Mouse (Mus musculus): Measurements from ENCODE around the gene Slc12a9. TPM values are rescaled to one million over a fixed set of nuclear protein-coding genes. Genes with fewer than 3 reads are reported as not detected.
"Not testable (repeated sequence)": the region's sequence is repeated elsewhere in the genome, so short reads cannot be mapped to it uniquely, and the experiment has no call there.

The Slc12a9 gene
- polyA plus RNA-seq, 1 experiment from 2014 or later = 25.1 TPM

DNA sequence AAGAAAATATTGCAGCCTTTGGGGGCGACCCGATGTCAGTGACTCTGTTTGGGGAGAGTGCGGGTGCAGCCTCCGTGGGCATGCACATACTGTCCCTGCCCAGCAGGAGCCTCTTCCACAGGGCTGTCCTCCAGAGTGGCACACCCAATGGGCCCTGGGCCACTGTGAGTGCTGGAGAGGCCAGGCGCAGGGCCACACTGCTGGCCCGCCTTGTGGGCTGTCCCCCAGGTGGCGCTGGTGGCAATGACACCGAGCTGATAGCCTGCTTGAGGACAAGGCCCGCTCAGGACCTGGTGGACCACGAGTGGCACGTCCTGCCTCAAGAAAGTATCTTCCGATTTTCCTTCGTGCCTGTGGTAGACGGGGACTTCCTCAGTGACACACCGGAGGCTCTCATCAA, 42.7 kb downstream of the Slc12a9 start:
- H3K27ac ChIP-seq = no peak overlapping the region
- H3K36me3 ChIP-seq = peaks cover 8% of the 10 kb centered on the region
- WGBS = 22% methylated on average over 15 of the region's 15 CpGs
- H3K9me3 ChIP-seq = no peaks in the 10 kb centered on the region
- 0 out of 2 replicates have a peak overlapping the region, but pooled peaks have one; percentile 6 for H3K4me2 ChIP-seq (replicated peaks)
- no peak overlapping the region for H3K4me3 ChIP-seq
- H3K27me3 ChIP-seq (replicated peaks) = peaks cover 52% of the 10 kb centered on the region
- H3K9ac ChIP-seq = 0 out of 2 replicates have a peak overlapping the region, but pooled peaks have one; percentile 5
- peaks cover 49% of the 10 kb centered on the region for H3K4me1 ChIP-seq
- no peak for ATAC-seq (ENCODE audit: low FRiP score, low read depth)

DNA sequence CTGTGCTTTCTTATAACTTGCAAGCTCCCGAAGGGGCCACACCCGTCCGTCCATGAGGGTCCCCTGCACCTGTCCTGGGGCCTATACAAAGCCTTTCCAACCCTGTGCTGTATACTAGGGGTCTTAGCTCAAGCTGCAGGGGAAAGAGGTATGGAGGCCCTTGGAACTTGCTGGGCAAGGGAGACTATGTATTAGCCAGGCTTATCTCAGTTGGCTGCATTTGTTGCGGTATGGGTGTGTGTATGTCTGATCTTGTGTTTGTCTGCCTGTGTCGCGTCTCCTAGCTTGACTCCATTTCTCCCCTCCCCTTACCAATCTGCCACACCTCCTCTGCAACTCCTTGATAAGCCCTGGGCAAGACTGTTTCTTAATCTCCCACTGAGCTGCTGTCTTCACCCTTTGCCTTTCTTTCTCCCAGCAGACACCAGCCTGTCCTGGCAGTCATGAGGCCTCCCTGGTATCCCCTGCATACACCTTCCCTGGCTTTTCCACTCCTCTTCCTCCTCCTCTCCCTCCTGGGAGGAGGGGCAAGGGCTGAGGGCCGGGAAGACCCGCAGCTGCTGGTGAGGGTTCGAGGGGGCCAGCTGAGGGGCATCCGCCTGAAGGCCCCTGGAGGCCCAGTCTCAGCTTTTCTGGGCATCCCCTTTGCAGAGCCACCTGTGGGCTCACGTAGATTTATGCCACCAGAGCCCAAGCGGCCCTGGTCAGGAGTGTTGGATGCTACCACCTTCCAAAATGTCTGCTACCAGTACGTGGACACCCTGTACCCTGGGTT, 43.6 kb downstream of the Slc12a9 start:
- Histone ChIP-seq H3K27me3 (replicated peaks) (peaks cover 52% of the 10 kb centered on the region), H3K4me3 (peak overlapping the region; percentile 44), H3K9me3 (no peaks in the 10 kb centered on the region), H3K27ac (no peak overlapping the region), H3K36me3 (no peaks in the 10 kb centered on the region), H3K4me1 (peaks cover 42% of the 10 kb centered on the region), H3K9ac (0 out of 2 replicates have a peak overlapping the region, but pooled peaks have one; percentile 5), H3K4me2 (replicated peaks) (peak overlapping the region; percentile 95)
- no peak for ATAC-seq (ENCODE audit: low FRiP score, low read depth)
- WGBS = 55% methylated on average over 13 of the region's 13 CpGs

DNA sequence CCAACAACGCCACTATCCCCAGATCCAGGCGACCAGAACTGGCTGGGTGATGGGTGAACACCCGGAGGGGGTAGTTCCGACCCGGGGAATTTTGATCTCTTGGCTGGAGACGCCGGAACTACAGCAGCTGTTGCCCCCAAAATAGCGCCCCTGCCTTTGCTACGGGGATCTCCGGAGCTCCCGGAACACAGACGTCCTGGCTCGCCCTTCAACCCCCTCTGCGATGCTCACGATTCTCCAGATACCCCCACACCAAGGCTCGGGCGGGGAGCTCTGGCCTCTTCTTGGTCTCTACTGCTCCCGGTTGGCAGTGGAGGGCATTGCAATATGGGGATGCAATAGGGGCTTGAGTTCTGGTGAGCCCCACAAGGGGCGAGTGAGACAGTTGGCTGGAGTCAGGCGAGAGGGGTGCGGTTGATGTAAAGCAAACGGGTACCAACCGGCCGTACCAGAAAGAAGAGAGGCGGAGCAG, 44.4 kb downstream of the Slc12a9 start:
- H3K4me3 ChIP-seq = peak overlapping the region; percentile 44
- H3K27ac ChIP-seq = no peak overlapping the region
- ATAC-seq (ENCODE audit: low FRiP score, low read depth) = no peak
- H3K9me3 ChIP-seq = no peaks in the 10 kb centered on the region
- peak overlapping the region; percentile 95 for H3K4me2 ChIP-seq (replicated peaks)
- H3K4me1 ChIP-seq = peaks cover 37% of the 10 kb centered on the region
- 3% methylated on average over 25 of the region's 25 CpGs for WGBS
- H3K9ac ChIP-seq = 0 out of 2 replicates have a peak overlapping the region, but pooled peaks have one; percentile 67
- no peaks in the 10 kb centered on the region for H3K36me3 ChIP-seq
- H3K27me3 ChIP-seq (replicated peaks) = peaks cover 52% of the 10 kb centered on the region

DNA sequence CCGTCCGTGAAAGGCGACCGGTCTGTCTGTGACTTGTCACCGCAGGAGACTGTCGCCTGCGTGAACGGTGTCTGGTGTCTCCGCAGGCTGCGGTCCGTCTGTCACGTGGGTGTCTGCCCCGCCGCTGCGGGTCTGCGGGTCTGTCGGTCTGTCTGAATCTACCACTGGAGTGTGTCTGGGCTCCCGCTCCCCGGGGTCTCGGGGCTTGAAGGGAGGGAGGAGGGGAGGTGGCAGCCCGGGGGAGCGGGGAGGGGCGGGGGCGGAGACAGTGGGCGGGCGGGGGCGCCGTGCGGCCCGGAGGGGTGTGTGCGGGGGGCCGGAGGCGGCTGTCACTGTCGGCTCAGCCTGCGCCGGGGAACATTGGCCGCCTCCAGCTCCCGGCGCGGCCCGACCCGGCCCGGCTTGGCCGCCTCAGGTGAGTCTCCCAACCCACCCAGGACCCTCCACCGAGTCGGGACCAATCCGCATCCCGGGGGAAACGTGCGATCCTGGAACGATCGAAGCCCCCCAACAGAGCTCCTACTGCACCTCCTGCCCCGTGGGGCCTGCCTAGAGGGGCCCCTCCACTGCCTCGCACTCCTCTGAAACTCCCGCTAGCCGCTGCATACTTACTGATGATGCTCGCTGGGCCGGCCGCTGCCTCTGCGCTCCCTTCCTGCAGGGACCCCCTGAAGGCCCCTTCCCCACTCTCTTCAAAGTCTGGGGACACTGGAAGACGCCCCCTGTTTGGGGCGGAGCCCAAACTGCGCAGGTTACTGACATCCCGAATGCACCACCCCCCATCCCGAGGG, 45.2 kb downstream of the Slc12a9 start:
- H3K27me3 ChIP-seq (replicated peaks) = peaks cover 52% of the 10 kb centered on the region
- no peak for ATAC-seq (ENCODE audit: low FRiP score, low read depth)
- peak overlapping the region; percentile 44 for H3K4me3 ChIP-seq
- WGBS = under 1% methylated on average over 52 of the region's 65 CpGs
- no peaks in the 10 kb centered on the region for H3K9me3 ChIP-seq
- H3K9ac ChIP-seq = peak overlapping the region; percentile 67
- no peaks in the 10 kb centered on the region for H3K36me3 ChIP-seq
- H3K4me1 ChIP-seq = peaks cover 31% of the 10 kb centered on the region
- peak overlapping the region; percentile 95 for H3K4me2 ChIP-seq (replicated peaks)
- no peak overlapping the region for H3K27ac ChIP-seq

DNA sequence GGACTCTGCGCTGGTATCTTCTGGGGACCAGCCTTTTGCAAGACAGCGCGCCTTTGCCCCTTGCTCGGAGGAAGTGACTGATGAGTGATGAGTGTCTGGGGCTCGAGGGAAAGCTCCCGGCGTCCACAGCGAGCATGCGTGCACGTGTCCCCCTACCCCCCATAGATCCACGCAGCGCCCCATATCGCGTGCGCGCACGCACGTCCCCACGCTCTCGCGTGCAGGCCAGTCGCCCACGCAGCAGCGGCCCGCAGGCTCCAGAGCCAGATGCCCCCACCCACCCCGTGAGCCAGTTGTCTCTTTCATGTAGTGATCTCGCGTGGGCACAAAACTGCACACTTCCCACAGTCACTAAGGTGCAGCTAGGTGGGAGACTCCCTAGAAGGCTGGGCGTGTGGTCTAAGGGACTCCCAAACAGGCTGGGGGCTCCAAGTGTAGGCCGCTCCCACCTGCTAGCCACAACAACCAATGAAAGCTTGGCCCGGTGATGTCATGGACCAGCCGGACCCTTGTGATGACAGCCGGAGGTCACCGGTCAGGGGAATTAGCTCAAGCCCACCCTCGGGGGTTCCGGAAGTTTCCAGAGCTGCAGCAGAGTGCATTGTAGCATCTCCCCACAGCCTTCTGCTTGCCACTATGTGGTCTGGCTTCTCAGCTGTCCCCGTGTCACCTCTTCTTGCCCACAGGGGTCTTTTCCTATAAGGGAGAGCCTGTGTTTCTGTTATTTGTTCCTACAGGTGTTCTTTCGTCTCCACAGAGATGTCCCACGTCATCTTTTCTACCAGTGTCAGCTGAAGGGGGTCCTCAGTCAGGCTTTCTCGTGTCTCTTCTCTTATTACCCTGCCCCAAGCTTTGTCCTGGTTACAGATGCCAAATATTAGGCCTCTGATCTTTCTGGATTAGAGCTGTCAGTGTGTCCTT, 46.1 kb downstream of the Slc12a9 start, which contains the start of gene Ache:
Ache (plus strand) TSS at position 488 of the 921 bp plus-strand sequence.
- H3K9ac ChIP-seq = peak within 1 kb of the TSS; percentile 67
- under 1% methylated on average over 40 of the region's 40 CpGs for WGBS
- ATAC-seq (ENCODE audit: low FRiP score, low read depth) = peak; percentile 62
- peaks cover 52% of the 10 kb centered on the region for H3K27me3 ChIP-seq (replicated peaks)
- peak within 1 kb of the TSS; percentile 95 for H3K4me2 ChIP-seq (replicated peaks)
- H3K36me3 ChIP-seq = no peaks in the 10 kb centered on the region
- H3K4me1 ChIP-seq = peaks cover 24% of the 10 kb centered on the region
- H3K27ac ChIP-seq = no peak within 1 kb of the TSS
- peak within 1 kb of the TSS; percentile 44 for H3K4me3 ChIP-seq
- H3K9me3 ChIP-seq = no peaks in the 10 kb centered on the region

DNA sequence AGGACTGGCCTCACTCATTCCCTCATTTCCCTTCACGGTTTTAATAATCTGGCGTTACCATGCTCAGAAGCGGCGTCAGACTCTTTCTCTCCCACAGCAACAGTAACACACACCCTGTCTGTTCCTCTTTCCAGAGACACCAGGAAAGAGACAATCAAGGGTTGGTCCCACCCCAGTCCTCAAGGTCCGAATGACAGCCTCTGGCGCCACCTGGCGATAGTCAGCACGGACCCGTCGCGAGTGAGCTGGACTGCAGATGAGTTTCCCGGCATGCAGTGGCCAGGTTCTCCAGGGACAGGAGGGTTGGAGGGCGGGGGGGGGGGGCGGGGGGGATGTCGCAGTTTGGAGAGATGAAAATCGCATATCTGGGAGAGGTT, 46.8 kb downstream of the Slc12a9 start:
- Histone ChIP-seq H3K9me3 (no peaks in the 10 kb centered on the region), H3K27me3 (replicated peaks) (peaks cover 45% of the 10 kb centered on the region), H3K4me1 (peaks cover 24% of the 10 kb centered on the region), H3K9ac (peak overlapping the region; percentile 57), H3K4me2 (replicated peaks) (peak overlapping the region; percentile 95), H3K36me3 (no peaks in the 10 kb centered on the region), H3K4me3 (peak overlapping the region; percentile 44), H3K27ac (no peak overlapping the region)
- ATAC-seq (ENCODE audit: low FRiP score, low read depth) = peak; percentile 67
- WGBS = under 1% methylated on average over 16 of the region's 16 CpGs

DNA sequence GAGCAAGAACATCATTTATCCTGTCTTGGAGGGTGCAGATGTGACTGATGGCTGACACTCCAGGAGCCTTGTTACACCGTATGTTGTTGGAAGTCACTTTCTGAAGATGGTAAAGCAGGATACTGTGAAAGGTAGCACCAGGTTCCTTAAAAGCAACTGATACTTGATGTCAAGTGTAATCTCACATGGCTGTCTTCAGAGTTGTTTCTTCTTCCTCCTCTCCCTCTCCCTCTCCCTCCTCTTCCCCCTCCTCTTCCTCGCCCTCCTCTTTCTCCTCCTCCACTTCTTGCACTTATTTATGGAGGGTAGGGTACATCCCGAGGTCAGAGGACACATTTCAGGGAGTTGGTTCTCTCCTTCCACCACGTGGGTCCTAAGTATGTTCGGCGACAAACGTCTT, 47.4 kb downstream of the Slc12a9 start:
- H3K27ac ChIP-seq = no peak overlapping the region
- H3K4me2 ChIP-seq (replicated peaks) = no peak overlapping the region; the same call in 1 of the 2 replicates
- no peaks in the 10 kb centered on the region for H3K9me3 ChIP-seq
- H3K9ac ChIP-seq = no peak overlapping the region
- H3K27me3 ChIP-seq (replicated peaks) = peaks cover 41% of the 10 kb centered on the region
- 61% methylated on average over 7 of the region's 7 CpGs for WGBS
- H3K36me3 ChIP-seq = no peaks in the 10 kb centered on the region
- H3K4me3 ChIP-seq = no peak overlapping the region
- no peak for ATAC-seq (ENCODE audit: low FRiP score, low read depth)
- peaks cover 24% of the 10 kb centered on the region for H3K4me1 ChIP-seq

DNA sequence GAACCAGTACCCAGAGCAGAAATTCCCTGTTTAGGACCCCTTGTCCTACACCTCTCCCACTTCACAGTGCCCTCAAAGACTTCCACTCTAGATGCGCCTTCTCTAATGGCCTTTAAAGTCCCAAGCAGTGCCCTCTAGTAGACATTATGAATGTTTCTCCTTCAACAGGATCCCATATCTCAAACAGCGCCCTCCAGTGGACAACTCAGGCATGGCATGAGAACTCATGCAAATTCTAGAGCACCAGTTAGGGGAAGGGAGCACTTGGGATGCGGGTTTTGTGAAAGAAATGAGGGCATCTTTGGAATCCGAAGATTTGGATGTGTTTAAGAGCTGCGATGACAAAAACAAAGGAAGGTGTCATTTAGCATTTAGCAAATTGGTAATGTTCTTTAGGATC, 48.4 kb downstream of the Slc12a9 start:
- H3K9ac ChIP-seq = no peak overlapping the region
- 67% methylated on average over 5 of the region's 5 CpGs for WGBS
- H3K27ac ChIP-seq = no peak overlapping the region
- ATAC-seq (ENCODE audit: low FRiP score, low read depth) = no peak
- H3K4me1 ChIP-seq = peaks cover 24% of the 10 kb centered on the region
- H3K9me3 ChIP-seq = no peaks in the 10 kb centered on the region
- H3K4me3 ChIP-seq = no peak overlapping the region
- no peaks in the 10 kb centered on the region for H3K36me3 ChIP-seq
- H3K4me2 ChIP-seq (replicated peaks) = no peak overlapping the region
- peaks cover 32% of the 10 kb centered on the region for H3K27me3 ChIP-seq (replicated peaks)

DNA sequence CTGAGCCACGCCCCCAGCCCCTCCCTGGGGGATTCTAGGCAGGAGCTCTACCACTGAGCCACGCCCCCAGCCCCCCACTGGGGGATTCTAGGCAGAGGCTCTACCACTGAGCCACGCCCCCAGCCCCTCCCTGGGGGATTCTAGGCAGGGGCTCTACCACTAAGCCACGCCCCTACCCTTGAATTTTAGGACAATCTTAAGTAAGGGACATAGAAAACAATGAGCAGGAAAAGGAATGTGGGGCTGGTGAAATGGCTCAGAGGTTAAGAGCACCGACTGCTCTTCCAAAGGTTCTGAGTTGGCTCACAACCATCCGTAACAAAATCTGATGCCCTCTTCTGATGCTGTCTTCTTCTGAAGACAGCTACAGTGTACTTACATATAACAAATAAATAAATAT, 49.0 kb downstream of the Slc12a9 start:
- H3K27ac ChIP-seq; H3K9ac ChIP-seq; ATAC-seq (ENCODE audit: low FRiP score, low read depth); H3K36me3 ChIP-seq; H3K4me3 ChIP-seq; H3K4me2 ChIP-seq (replicated peaks); H3K9me3 ChIP-seq: not testable (repeated sequence)
- 88% methylated on average over 5 of the region's 6 CpGs for WGBS
- H3K4me1 ChIP-seq = peaks cover 24% of the 10 kb centered on the region
- H3K27me3 ChIP-seq (replicated peaks) = peaks cover 25% of the 10 kb centered on the region

DNA sequence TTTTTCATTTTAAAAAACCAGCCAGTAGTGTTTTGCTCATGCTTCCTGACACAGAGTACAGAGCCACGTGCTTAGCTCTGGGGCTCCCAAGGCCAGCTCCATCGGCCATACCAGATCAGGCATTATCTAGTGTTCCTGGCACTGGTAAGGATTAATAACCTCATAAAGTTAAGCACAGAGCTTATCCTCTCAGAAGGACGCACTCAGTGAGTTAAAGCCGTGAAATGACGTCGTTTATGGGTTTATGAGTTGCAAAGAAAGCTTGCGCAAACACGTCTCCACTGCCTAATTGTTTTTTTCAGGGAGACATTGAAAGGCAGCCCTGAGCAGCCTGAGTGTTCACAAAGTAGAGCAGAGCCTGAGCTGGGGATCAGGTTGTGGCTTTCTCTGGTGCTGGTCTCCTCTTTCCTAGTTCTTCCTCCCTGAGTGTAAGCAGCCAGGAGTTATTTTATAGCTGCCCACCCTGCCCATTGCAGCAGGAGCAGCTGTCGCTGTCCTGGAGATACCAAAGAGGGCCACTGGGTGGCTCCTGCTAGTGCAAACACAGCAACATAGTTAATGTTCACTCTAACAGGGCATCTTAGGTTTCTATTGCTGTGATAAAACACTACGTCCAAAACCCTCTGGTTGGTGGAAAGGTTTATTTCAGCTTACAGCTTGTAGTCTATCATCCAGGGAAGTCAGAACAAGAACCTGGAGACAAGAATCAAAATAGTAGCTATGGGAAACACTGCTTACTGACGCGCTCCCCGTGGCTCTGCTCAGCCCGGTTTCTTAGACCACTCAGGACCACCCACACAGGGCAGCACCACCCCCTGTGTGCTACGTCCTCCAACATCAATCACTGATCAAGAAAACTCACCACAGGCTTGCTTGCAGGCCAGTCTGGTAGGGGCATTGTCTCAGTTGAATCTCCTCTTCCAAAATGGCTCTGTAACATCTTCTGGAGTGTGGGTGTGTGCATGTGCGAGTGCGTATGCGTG, 55.7 kb downstream of the Slc12a9 start:
- peaks cover 3% of the 10 kb centered on the region; the same call in 1 of the 2 replicates for H3K4me1 ChIP-seq
- 0 out of 2 replicates have a peak, but pooled peaks have one; percentile 41 for ATAC-seq (ENCODE audit: low FRiP score, low read depth)
- WGBS = 28% methylated on average over 18 of the region's 18 CpGs
- H3K4me2 ChIP-seq (replicated peaks) = peak overlapping the region; percentile 36
- H3K27me3 ChIP-seq (replicated peaks) = no peaks in the 10 kb centered on the region
- H3K9me3 ChIP-seq = 0 out of 2 replicates have a peak, but pooled peaks cover 4% of the 10 kb centered on the region
- no peaks in the 10 kb centered on the region for H3K36me3 ChIP-seq
- H3K4me3 ChIP-seq = no peak overlapping the region
- H3K27ac ChIP-seq = no peak overlapping the region
- H3K9ac ChIP-seq = no peak overlapping the region

All from neural tube, embryonic 12.5 days (tissue).